Mouse (Mus musculus): ENCODE data around the gene A530064D06Rik.

- TF ChIP-seq CTCF (IDR thresholded peaks at IDR 0.05; ENCODE audit: low read depth) (no peak), EP300 (IDR thresholded peaks at IDR 0.05; ENCODE audit: low read depth) (no peak)
Measured at GRCm38 (mm10) chr17:48120456-48120855, 46.6 kb downstream of the A530064D06Rik start.

Data from liver, embryonic 14.5 days (tissue).